Mouse (Mus musculus): ENCODE data around the gene Gsap. TPM values are rescaled to one million over a fixed set of nuclear protein-coding genes. Genes with fewer than 3 reads are reported as not detected.

Gene Gsap
- polyA plus RNA-seq, 1 experiment: 4.5 TPM

GRCm38 (mm10) chr5:21363343-21363742 lies 177.3 kb downstream of the Gsap start:
- no peak overlapping the region for H3K4me3 ChIP-seq (ENCODE audit: insufficient read depth, poor library complexity, severe bottlenecking)
- no peaks in the 10 kb centered on the region for H3K79me3 ChIP-seq (ENCODE audit: low read depth)
- no peak overlapping the region for H3ac ChIP-seq (ENCODE audit: control insufficient read depth, insufficient read length, low read depth)
- no peaks in the 10 kb centered on the region for H3K79me2 ChIP-seq (ENCODE audit: control insufficient read depth, insufficient read depth)
- H3K27me3 ChIP-seq (ENCODE audit: control insufficient read depth, insufficient read depth, insufficient read length): peaks cover 3% of the 10 kb centered on the region
- no peak for TF ChIP-seq MYOG (IDR thresholded peaks at IDR 0.05; ENCODE audit: control insufficient read depth, extremely low read depth, insufficient read length)
- TF ChIP-seq USF1 (IDR thresholded peaks at IDR 0.05; ENCODE audit: low read depth): no peak
- no peak for TF ChIP-seq MYOD1 (IDR thresholded peaks at IDR 0.05; ENCODE audit: control insufficient read depth, insufficient read length, low read depth)
- TF ChIP-seq CEBPB (IDR thresholded peaks at IDR 0.05; ENCODE audit: low read depth): no peak
- TF ChIP-seq CTCF (IDR thresholded peaks at IDR 0.05; ENCODE audit: control insufficient read depth, insufficient read depth, insufficient read length): no peak
- TF ChIP-seq MAX (IDR thresholded peaks at IDR 0.05): no peak
- TF ChIP-seq FOSL1 (IDR thresholded peaks at IDR 0.05; ENCODE audit: insufficient read depth, low read length, poor library complexity, severe bottlenecking): no peak
- H3K36me3 ChIP-seq (ENCODE audit: control insufficient read depth, insufficient read depth): no peaks in the 10 kb centered on the region

Other genes with a start within 250 kb of the Gsap start
- gene Rsbn1l, start 229.9 kb upstream of the Gsap start, polyA plus RNA-seq (2012; fragmentation: generic; extraction: Trizol): 1.9 TPM
- 20.3 TPM for gene Ptpn12, start 130.3 kb upstream of the Gsap start, polyA plus RNA-seq (2012; fragmentation: generic; extraction: Trizol)
- gene Fgl2, start 186.4 kb downstream of the Gsap start, polyA plus RNA-seq (2012; fragmentation: generic; extraction: Trizol): 0.25 TPM
- not detected for gene Ccdc146, start 238.4 kb downstream of the Gsap start, polyA plus RNA-seq (2012; fragmentation: generic; extraction: Trizol)
- 2.8 TPM for gene Fam185a, start 238.7 kb downstream of the Gsap start, polyA plus RNA-seq (2012; fragmentation: generic; extraction: Trizol)

Data from C2C12 (cell line).